Mouse (Mus musculus): ENCODE measurements around the gene Fcgr1.
"Not testable (repeated sequence)": the region's sequence is repeated elsewhere in the genome, so short reads cannot be mapped to it uniquely, and the experiment has no call there.

GRCm38 (mm10) chr3:96246427-96246856, 47.3 kb downstream of the Fcgr1 start, which contains the start of gene Hist2h3c1:
- not testable (repeated sequence) for TF ChIP-seq CTCF (IDR thresholded peaks at IDR 0.05; ENCODE audit: low read depth); EP300 (optimal IDR thresholded peaks at IDR 0.05)
